ENCODE assay signal across 34 mouse cellular contexts in the genomic region with DNA sequence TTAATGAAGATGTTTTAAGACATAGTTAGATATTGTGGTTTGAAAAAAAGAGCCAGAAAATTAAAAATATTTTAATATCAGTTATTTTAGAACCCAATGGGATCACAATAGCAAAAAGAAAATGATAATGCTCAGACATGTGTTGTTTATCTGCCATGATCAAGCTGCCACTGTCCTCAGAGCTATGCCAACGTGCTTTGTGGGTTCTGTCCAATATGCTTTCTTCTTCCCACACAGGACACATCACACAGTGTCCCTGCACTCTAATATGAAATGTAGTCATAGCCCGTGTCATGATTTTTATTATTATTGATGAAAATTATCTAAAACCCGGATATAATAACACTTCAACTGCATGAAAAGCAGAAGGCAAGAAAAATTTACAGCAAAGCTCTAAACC. TPM values are rescaled to one million over a fixed set of nuclear protein-coding genes. Genes with fewer than 3 reads are reported as not detected.
"Had no signal": no experiment of that assay in that cellular context is flagged by ENCODE, and none has a peak within 500 bp of the region (broad histone marks: within the 10 kb centered on the region; RNA-seq: fewer than 3 reads in every experiment).

No protein-coding gene starts in this region.

- DNase-seq: left cerebral cortex, postnatal 4 days; liver; liver, embryonic 13.5 days; liver, postnatal 0 days; lung, adult 18-20 months; lung, adult 2 months; lung, embryonic 14.5 days; lung, postnatal 10 days; lung, postnatal 14 days; lung, postnatal 36 days; lung, postnatal 4 days; midbrain, embryonic 14.5 days had no signal

- H3K27ac ChIP-seq: limb, embryonic 10.5 days; limb, embryonic 12.5 days; limb, embryonic 13.5 days; limb, embryonic 15.5 days; liver, embryonic 12.5 days; liver, embryonic 13.5 days; liver, embryonic 14.5 days; liver, embryonic 15.5 days; lung, embryonic 15.5 days; macrophage; midbrain, embryonic 10.5 days; midbrain, embryonic 12.5 days; midbrain, embryonic 13.5 days; midbrain, embryonic 15.5 days; neural tube, embryonic 12.5 days; neural tube, embryonic 13.5 days had no signal

- H3K4me3 ChIP-seq: limb, embryonic 10.5 days; limb, embryonic 12.5 days; limb, embryonic 13.5 days; limb, embryonic 15.5 days; liver, embryonic 12.5 days; liver, embryonic 13.5 days; liver, embryonic 15.5 days; lung, embryonic 15.5 days; megakaryocyte, embryonic 14.5 days; midbrain, embryonic 10.5 days; midbrain, embryonic 12.5 days; midbrain, embryonic 13.5 days; midbrain, embryonic 15.5 days; myocyte; neural tube, embryonic 12.5 days; neural tube, embryonic 13.5 days had no signal

RNA-seq across cellular contexts. Expression of a gene that starts 16.7 kb away (rescaled TPM):
- total RNA-seq: liver, adult 2 months; megakaryocyte progenitor cell, adult 5-6 weeks; megakaryocyte, adult 5-6 weeks; megakaryocyte-erythroid progenitor cell, adult 5-6 weeks; monocyte, adult 5-6 weeks had no signal
